Mouse (Mus musculus): ENCODE measurements around the gene Msln. TPM values are rescaled to one million over a fixed set of nuclear protein-coding genes. Genes with fewer than 3 reads are reported as not detected.

Gene Msln
- polyA plus RNA-seq, 1 experiment: not detected

DNA sequence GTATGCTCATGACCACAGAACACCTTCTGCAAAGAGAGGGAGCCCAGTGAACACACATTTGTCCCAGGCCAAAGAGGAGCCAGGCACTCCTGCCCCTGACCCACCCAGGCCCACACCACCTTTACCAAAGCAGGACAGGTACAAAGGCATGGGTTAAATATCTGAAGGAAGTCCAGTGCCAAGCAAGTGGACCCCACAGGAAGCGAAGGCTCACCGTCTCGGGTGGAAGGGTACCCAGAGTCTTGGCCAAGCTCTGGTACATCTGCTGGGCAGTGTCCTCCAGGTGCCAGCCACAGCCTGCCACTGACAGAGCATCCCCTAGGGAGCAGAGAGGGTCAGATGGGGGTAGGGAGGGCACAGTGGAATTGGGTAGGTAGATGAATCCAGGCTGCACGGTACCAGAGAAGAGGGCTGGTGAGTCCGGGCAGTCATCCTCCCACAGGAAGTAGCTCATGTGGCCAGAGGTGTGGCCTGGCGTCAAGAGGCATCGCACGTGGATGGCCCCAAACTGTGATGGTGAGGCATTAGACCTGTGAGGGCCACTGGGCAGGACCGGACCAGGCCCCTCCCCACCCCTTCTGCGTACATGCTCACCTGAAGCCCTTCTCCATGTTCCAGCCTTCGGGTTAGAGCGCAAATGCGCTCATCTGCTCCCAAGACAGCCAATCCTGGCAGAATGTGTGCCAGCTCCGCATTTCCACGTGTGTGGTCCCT is 29.8 kb upstream of the Msln start:
- no peak for TF ChIP-seq GATA1 (IDR thresholded peaks at IDR 0.05; ENCODE audit: low read length)

DNA sequence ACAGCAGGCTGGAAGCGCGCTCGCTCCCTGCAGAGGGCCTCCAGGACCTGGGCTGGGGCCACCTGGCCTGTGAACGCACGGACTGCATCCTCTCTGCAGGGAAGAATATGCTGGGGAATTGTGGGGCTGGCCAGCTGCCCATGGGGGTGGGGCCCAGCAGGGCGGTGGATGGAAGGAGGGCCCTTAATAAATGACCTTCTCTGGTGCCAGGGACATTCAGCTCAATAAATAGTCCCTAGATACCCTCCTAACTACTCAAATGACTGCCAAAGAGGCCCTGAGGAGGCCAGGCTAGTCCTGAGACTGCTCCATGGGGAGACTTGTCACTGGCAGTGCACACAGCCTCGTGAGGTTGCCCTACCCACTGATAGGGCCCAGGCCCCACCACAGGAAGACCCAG is 28.9 kb upstream of the Msln start:
- no peak for TF ChIP-seq GATA1 (IDR thresholded peaks at IDR 0.05; ENCODE audit: low read length)

DNA sequence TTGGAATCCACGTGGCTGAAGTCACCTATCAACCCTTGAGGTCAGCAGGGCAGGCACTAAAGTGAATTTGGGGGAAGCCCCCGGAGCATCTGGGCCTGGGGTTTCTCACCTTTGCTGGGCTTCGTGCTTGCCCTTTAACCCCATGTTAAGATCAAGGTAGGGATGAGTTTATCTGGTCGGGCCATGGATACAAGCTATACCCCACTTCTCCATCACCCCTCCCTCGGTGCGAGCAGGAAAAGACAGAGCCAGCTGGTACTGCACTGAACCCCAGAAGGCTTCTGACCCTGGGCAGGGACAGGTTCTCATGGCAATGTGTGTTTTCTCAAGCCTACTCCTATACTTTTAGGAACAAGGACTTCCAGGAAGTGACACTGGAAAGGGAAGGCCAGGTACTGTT is 27.2 kb upstream of the Msln start:
- TF ChIP-seq GATA1 (IDR thresholded peaks at IDR 0.05; ENCODE audit: low read length): no peak

DNA sequence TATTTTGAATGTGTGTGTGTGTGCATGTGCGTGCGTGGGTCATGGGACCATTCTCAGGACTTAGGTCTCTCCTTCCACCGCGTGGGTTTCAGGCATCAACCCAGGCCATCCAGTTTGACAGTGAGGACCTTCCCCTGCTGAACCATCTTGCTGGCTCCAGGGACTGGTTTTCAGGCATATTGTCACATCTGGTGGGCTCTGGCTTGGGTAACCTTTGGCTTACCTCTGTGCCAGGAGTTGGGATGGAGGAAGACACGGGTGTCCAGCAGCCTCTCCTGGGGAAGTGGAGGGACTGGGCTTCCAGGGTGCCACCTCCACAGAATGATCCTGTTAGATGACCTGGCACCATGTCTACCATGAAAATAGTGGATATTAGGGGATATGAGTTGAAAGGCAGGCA is 23.8 kb upstream of the Msln start:
- no peak for TF ChIP-seq GATA1 (IDR thresholded peaks at IDR 0.05; ENCODE audit: low read length)

GRCm38 (mm10) chr17:25775318-25776062 is 21.3 kb upstream of the Msln start:
- TF ChIP-seq GATA1 (IDR thresholded peaks at IDR 0.05; ENCODE audit: low read length): no peak

GRCm38 (mm10) chr17:25773549-25774120 is 19.5 kb upstream of the Msln start, which contains the start of gene Narfl:
Narfl (plus strand) TSS chr17:25773776.
- TF ChIP-seq GATA1 (IDR thresholded peaks at IDR 0.05; ENCODE audit: low read length): no peak

DNA sequence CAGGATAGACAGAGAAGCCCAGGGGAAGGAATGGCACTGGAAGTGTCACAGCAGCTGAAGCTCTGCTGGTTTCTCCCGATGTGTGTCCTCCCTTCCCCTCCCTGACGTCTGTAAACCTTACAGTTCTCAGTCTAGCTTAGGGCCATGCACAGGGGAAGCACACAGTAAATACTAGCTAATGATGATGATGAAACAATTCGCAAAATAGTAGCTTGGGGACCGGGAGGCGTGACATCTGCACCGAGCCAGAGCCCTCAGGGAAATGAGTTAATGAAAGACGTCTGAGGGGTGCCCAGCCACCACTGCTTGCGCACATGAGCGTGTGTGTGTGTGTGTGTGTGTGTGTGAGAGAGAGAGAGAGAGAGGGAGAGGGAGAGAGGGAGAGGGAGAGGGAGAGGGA is 15.2 kb upstream of the Msln start:
- TF ChIP-seq GATA1 (IDR thresholded peaks at IDR 0.05; ENCODE audit: low read length): no peak

GRCm38 (mm10) chr17:25765886-25766285 is 11.7 kb upstream of the Msln start:
- TF ChIP-seq GATA1 (IDR thresholded peaks at IDR 0.05; ENCODE audit: low read length): no peak

DNA sequence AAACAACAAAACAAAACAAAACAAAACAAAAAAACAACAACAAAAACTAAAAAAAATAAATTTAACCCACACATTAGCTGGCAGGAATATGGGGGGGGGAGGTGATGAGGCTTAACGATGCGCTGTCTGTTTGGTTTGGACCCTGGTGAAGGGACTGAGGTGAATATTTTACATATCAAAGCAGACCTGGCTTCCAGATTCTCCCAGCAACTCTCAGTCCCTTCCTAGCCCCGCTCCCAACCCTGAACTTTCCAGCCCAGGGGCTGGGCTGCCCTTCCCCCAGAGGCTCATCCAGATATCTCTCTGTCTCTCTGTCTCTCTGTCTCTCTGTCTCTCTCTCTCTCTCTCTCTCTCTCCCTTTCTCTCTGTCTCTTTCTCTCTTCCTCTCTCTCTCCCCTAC is 8.4 kb upstream of the Msln start:
- no peak for TF ChIP-seq GATA1 (IDR thresholded peaks at IDR 0.05; ENCODE audit: low read length)

GRCm38 (mm10) chr17:25761561-25761970 is 7.4 kb upstream of the Msln start:
- no peak for TF ChIP-seq GATA1 (IDR thresholded peaks at IDR 0.05; ENCODE audit: low read length)

DNA sequence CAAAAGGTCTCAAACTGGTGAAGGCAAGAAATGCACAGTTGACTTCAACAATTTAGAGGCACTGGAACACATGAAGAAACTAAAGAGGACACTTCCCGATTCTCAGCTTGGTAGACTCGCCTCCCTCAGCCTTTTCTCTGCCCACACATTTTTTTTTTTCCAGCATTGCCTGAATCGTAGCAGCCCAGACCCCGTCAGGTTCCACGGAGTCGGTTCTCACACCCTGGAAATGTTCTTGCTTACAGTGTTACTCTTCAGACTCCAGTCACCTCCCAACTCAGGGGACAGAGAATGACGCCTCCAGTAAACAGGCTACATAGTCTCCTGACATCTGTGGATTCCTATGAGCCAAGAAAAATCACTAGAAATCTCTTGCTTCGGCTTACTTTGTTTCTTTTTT is 6.0 kb upstream of the Msln start:
- no peak for TF ChIP-seq GATA1 (IDR thresholded peaks at IDR 0.05; ENCODE audit: low read length)

GRCm38 (mm10) chr17:25757691-25758090 is 3.5 kb upstream of the Msln start:
- no peak for TF ChIP-seq GATA1 (IDR thresholded peaks at IDR 0.05; ENCODE audit: low read length)

- TF ChIP-seq GATA1 (IDR thresholded peaks at IDR 0.05; ENCODE audit: low read length): no peak
These were observed 2.4 kb upstream of the Msln start for GRCm38 (mm10) chr17:25756378-25757242.

DNA sequence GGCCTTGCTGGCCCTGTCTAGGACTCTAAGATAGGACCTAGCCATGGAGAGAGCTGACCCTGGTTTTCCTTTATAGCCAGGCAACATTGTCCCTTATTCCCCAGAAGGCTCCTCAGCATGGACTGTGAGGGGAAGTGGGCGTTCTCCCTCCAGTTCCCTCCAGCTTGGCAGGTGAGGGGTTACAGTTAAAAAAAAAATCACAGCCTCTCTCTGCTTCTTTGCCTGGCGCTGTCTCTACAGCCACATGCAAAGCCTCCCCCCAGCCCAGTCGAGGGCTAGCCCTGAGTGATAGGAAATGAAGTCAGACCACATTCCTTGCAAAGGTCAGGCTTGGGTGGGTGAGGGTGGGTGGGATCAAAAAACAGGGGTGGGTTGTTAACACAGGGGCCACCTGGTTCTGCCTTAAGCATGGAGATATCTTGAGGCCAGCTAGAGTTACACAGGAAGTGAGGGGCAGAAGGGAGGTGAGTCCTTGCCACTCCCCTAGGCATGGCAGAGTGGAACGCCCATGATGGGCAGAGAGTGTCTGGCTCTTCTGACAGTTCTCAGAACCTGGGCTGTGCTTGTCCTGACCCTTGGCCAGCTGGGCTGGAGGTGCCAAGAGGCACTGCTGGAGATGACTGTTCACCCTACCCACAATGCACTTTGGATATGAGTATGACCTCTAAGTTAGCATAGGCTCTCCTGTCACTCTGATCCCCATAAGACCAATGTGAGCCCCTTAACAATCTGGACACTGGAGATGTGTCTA is 1.6 kb upstream of the Msln start:
- TF ChIP-seq GATA1 (IDR thresholded peaks at IDR 0.05; ENCODE audit: low read length): no peak

GRCm38 (mm10) chr17:25755086-25755485 is 908 bp upstream of the Msln start:
- no peak for TF ChIP-seq GATA1 (IDR thresholded peaks at IDR 0.05; ENCODE audit: low read length)
